Mouse (Mus musculus): ENCODE measurements around the gene Asb18. TPM values are rescaled to one million over a fixed set of nuclear protein-coding genes. Genes with fewer than 3 reads are reported as not detected.

The Asb18 gene
- polyA plus RNA-seq, 1 experiment from 2014 or later = not detected

GRCm38 (mm10) chr1:89939981-89940726 is 74.3 kb downstream of the Asb18 start:
- Histone ChIP-seq H3K9ac (no peak overlapping the region), H3K27ac (no peak overlapping the region), H3K4me2 (peak overlapping the region; percentile 32), H3K4me3 (replicated peaks) (no peak overlapping the region), H3K9me3 (no peaks in the 10 kb centered on the region), H3K27me3 (replicated peaks) (peaks cover 86% of the 10 kb centered on the region), H3K4me1 (peaks cover 12% of the 10 kb centered on the region; the same call in 1 of the 2 replicates), H3K36me3 (no peaks in the 10 kb centered on the region)
- 4% methylated on average over 34 of the region's 34 CpGs for WGBS
- peak; percentile 64 for ATAC-seq (ENCODE audit: insufficient read depth, low FRiP score, low read depth)

- peaks cover 12% of the 10 kb centered on the region; the same call in 1 of the 2 replicates for H3K4me1 ChIP-seq
- WGBS = 32% methylated on average over 16 of the region's 16 CpGs
- no peaks in the 10 kb centered on the region for H3K9me3 ChIP-seq
- H3K27me3 ChIP-seq (replicated peaks) = peaks cover 89% of the 10 kb centered on the region
- no peak overlapping the region for H3K4me2 ChIP-seq
- no peak overlapping the region for H3K9ac ChIP-seq
- H3K27ac ChIP-seq = no peak overlapping the region
- H3K4me3 ChIP-seq (replicated peaks) = no peak overlapping the region
- no peaks in the 10 kb centered on the region for H3K36me3 ChIP-seq
- ATAC-seq (ENCODE audit: insufficient read depth, low FRiP score, low read depth) = no peak
Measured at GRCm38 (mm10) chr1:89939596-89939960, 74.9 kb downstream of the Asb18 start.

- Histone ChIP-seq H3K4me3 (replicated peaks) (no peak overlapping the region), H3K27ac (no peak overlapping the region), H3K4me2 (no peak overlapping the region), H3K4me1 (peaks cover 12% of the 10 kb centered on the region; the same call in 1 of the 2 replicates), H3K9ac (no peak overlapping the region), H3K36me3 (no peaks in the 10 kb centered on the region), H3K27me3 (replicated peaks) (peaks cover 90% of the 10 kb centered on the region), H3K9me3 (no peaks in the 10 kb centered on the region)
- no peak for ATAC-seq (ENCODE audit: insufficient read depth, low FRiP score, low read depth)
- WGBS = 31% methylated on average over 16 of the region's 16 CpGs
Measured at GRCm38 (mm10) chr1:89938884-89939595, 75.4 kb downstream of the Asb18 start.

GRCm38 (mm10) chr1:89935493-89936348 is 78.7 kb downstream of the Asb18 start:
- no peaks in the 10 kb centered on the region for H3K36me3 ChIP-seq
- no peak for ATAC-seq (ENCODE audit: insufficient read depth, low FRiP score, low read depth)
- no peak overlapping the region for H3K27ac ChIP-seq
- H3K27me3 ChIP-seq (replicated peaks) = peaks cover 94% of the 10 kb centered on the region
- H3K4me3 ChIP-seq (replicated peaks) = no peak overlapping the region
- no peak overlapping the region for H3K9ac ChIP-seq
- H3K4me1 ChIP-seq = peaks cover 13% of the 10 kb centered on the region
- WGBS = 3% methylated on average over 29 of the region's 29 CpGs
- H3K4me2 ChIP-seq = no peak overlapping the region
- no peaks in the 10 kb centered on the region for H3K9me3 ChIP-seq

GRCm38 (mm10) chr1:89934316-89935260 is 79.9 kb downstream of the Asb18 start:
- H3K4me2 ChIP-seq = no peak overlapping the region
- 15% methylated on average over 19 of the region's 19 CpGs for WGBS
- peaks cover 19% of the 10 kb centered on the region for H3K4me1 ChIP-seq
- H3K27me3 ChIP-seq (replicated peaks) = peaks cover 95% of the 10 kb centered on the region
- no peaks in the 10 kb centered on the region for H3K36me3 ChIP-seq
- H3K9me3 ChIP-seq = no peaks in the 10 kb centered on the region
- H3K27ac ChIP-seq = no peak overlapping the region
- H3K9ac ChIP-seq = no peak overlapping the region
- no peak for ATAC-seq (ENCODE audit: insufficient read depth, low FRiP score, low read depth)
- H3K4me3 ChIP-seq (replicated peaks) = no peak overlapping the region

- 6% methylated on average over 21 of the region's 21 CpGs for WGBS
- Histone ChIP-seq H3K9me3 (no peaks in the 10 kb centered on the region), H3K4me1 (peaks cover 23% of the 10 kb centered on the region), H3K27ac (no peak overlapping the region), H3K9ac (no peak overlapping the region), H3K36me3 (no peaks in the 10 kb centered on the region), H3K27me3 (replicated peaks) (peaks cover 94% of the 10 kb centered on the region), H3K4me2 (no peak overlapping the region), H3K4me3 (replicated peaks) (no peak overlapping the region)
- ATAC-seq (ENCODE audit: insufficient read depth, low FRiP score, low read depth) = no peak
Measured at GRCm38 (mm10) chr1:89933786-89934185, 80.7 kb downstream of the Asb18 start.

GRCm38 (mm10) chr1:89933028-89933427 is 81.4 kb downstream of the Asb18 start:
- Histone ChIP-seq H3K27me3 (replicated peaks) (peaks cover 96% of the 10 kb centered on the region), H3K9ac (no peak overlapping the region), H3K4me3 (replicated peaks) (no peak overlapping the region), H3K36me3 (no peaks in the 10 kb centered on the region), H3K4me2 (no peak overlapping the region), H3K27ac (no peak overlapping the region), H3K9me3 (no peaks in the 10 kb centered on the region), H3K4me1 (peaks cover 24% of the 10 kb centered on the region)
- 11% methylated on average over 6 of the region's 6 CpGs for WGBS
- no peak for ATAC-seq (ENCODE audit: insufficient read depth, low FRiP score, low read depth)

GRCm38 (mm10) chr1:89932616-89933015 is 81.8 kb downstream of the Asb18 start:
- Histone ChIP-seq H3K36me3 (no peaks in the 10 kb centered on the region), H3K4me3 (replicated peaks) (no peak overlapping the region), H3K27me3 (replicated peaks) (peaks cover 96% of the 10 kb centered on the region), H3K9ac (no peak overlapping the region), H3K9me3 (no peaks in the 10 kb centered on the region), H3K27ac (no peak overlapping the region), H3K4me2 (no peak overlapping the region), H3K4me1 (peaks cover 26% of the 10 kb centered on the region)
- ATAC-seq (ENCODE audit: insufficient read depth, low FRiP score, low read depth) = no peak
- WGBS = 7% methylated on average over 16 of the region's 16 CpGs

GRCm38 (mm10) chr1:89932021-89932423 is 82.4 kb downstream of the Asb18 start:
- H3K4me3 ChIP-seq (replicated peaks) = no peak overlapping the region
- H3K9ac ChIP-seq = no peak overlapping the region
- ATAC-seq (ENCODE audit: insufficient read depth, low FRiP score, low read depth) = no peak
- 7% methylated on average over 19 of the region's 19 CpGs for WGBS
- H3K36me3 ChIP-seq = no peaks in the 10 kb centered on the region
- H3K27me3 ChIP-seq (replicated peaks) = peaks cover 96% of the 10 kb centered on the region
- peaks cover 32% of the 10 kb centered on the region for H3K4me1 ChIP-seq
- no peaks in the 10 kb centered on the region for H3K9me3 ChIP-seq
- H3K4me2 ChIP-seq = no peak overlapping the region
- H3K27ac ChIP-seq = no peak overlapping the region

- peak; percentile 54 for ATAC-seq (ENCODE audit: insufficient read depth, low FRiP score, low read depth)
- Histone ChIP-seq H3K36me3 (no peaks in the 10 kb centered on the region), H3K4me1 (peaks cover 35% of the 10 kb centered on the region), H3K4me3 (replicated peaks) (peak within 1 kb of the TSS; percentile 42), H3K27me3 (replicated peaks) (peaks cover 96% of the 10 kb centered on the region), H3K9me3 (no peaks in the 10 kb centered on the region), H3K4me2 (peak within 1 kb of the TSS; percentile 87), H3K9ac (no peak within 1 kb of the TSS), H3K27ac (no peak within 1 kb of the TSS)
- WGBS = under 1% methylated on average over 33 of the region's 33 CpGs
Measured at GRCm38 (mm10) chr1:89931120-89931519, 83.3 kb downstream of the Asb18 start, which contains the start of gene Gbx2. Gene Gbx2 (minus strand): TSS chr1:89931179.

- peak overlapping the region; percentile 42 for H3K4me3 ChIP-seq (replicated peaks)
- H3K9me3 ChIP-seq = no peaks in the 10 kb centered on the region
- peaks cover 35% of the 10 kb centered on the region for H3K4me1 ChIP-seq
- peaks cover 96% of the 10 kb centered on the region for H3K27me3 ChIP-seq (replicated peaks)
- 0 out of 2 replicates have a peak, but pooled peaks have one; percentile 25 for ATAC-seq (ENCODE audit: insufficient read depth, low FRiP score, low read depth)
- no peak overlapping the region for H3K9ac ChIP-seq
- no peaks in the 10 kb centered on the region for H3K36me3 ChIP-seq
- H3K4me2 ChIP-seq = peak overlapping the region; percentile 87
- WGBS = under 1% methylated on average over 45 of the region's 45 CpGs
- no peak overlapping the region for H3K27ac ChIP-seq
Measured at GRCm38 (mm10) chr1:89930551-89930950, 83.9 kb downstream of the Asb18 start.

Measured in stomach, embryonic 15.5 days (tissue).